Mouse (Mus musculus) embryonic facial prominence, embryonic 11.5 days (tissue): ENCODE data around the gene Srd5a3. TPM values are rescaled to one million over a fixed set of nuclear protein-coding genes. Genes with fewer than 3 reads are reported as not detected.
A peak's percentile ranks its signal among the peaks of the same experiment; 100 is the strongest.

Source experiments
- ATAC-seq: fragments of 200-750 bp; cut with Nextera tagmentation; replicated peaks from 2 replicates; pipeline ENCODE4 v1.8.0; 2017; ENCODE audit warnings: low read depth; ENCODE audit not compliant: insufficient number of reproducible peaks, low FRiP score, low TSS enrichment
- DNase-seq: peaks from one replicate; pipeline ENCODE4 v3.0.0-alpha.2; 2015; ENCODE audit warnings: low spot score
- H3K27ac ChIP-seq: fragments of 300-500 bp; sonication (generic); replicated peaks from 2 replicates; pipeline ENCODE4 v1.5.1; 2014; ENCODE audit warnings: mild to moderate bottlenecking, low read depth, low read length, control low read depth
- H3K27me3 ChIP-seq: fragments of 300-500 bp; sonication (generic); 2 replicates; pipeline ENCODE4 v1.6.1; 2014; ENCODE audit warnings: mild to moderate bottlenecking, low read length, moderate library complexity, mixed read lengths; ENCODE audit not compliant: control insufficient read depth, insufficient read depth
- H3K36me3 ChIP-seq: fragments of 300-500 bp; sonication (generic); replicated peaks from 2 replicates; pipeline ENCODE4 v1.6.1; 2014; ENCODE audit warnings: low read depth, mild to moderate bottlenecking, low read length, moderate library complexity, mixed read lengths; ENCODE audit not compliant: control insufficient read depth, insufficient read depth
- H3K4me1 ChIP-seq: fragments of 300-500 bp; sonication (generic); 2 replicates; pipeline ENCODE4 v1.6.1; 2014; ENCODE audit warnings: low read length, mixed read lengths; ENCODE audit not compliant: control insufficient read depth, insufficient read depth
- H3K4me2 ChIP-seq: fragments of 300-500 bp; sonication (generic); 2 replicates; pipeline ENCODE4 v1.6.1; 2014; ENCODE audit warnings: low read depth, mild to moderate bottlenecking, control low read depth, low read length, moderate library complexity
- H3K4me3 ChIP-seq: fragments of 300-500 bp; sonication (generic); 2 replicates; pipeline ENCODE4 v1.5.1; 2014; ENCODE audit warnings: low read depth, low read length, control low read depth
- H3K9ac ChIP-seq: fragments of 300-500 bp; sonication (generic); replicated peaks from 2 replicates; pipeline ENCODE4 v1.6.1; 2014; ENCODE audit warnings: mild to moderate bottlenecking, control low read depth, low read length
- H3K9me3 ChIP-seq: fragments of 300-500 bp; sonication (generic); replicated peaks from 2 replicates; pipeline ENCODE4 v1.6.1; 2016; ENCODE audit warnings: mild to moderate bottlenecking, low read length, inconsistent platforms, mixed read lengths; ENCODE audit not compliant: control insufficient read depth
- WGBS: fragments of 180-500 bp; shearing (Covaris S2); extraction: QIAGEN DNeasy Blood & Tissue Kit; methylation state at CpG from one replicate; pipeline ENCODE4 v1.1.7; 2014; 5-methylcytosine and 5-hydroxymethylcytosine counted together
- polyA plus RNA-seq: library from polyadenylated mRNA; unstranded; fragments of >200 nt; fragmentation: Nextera tagmentation; extraction: Ambion mirVana; gene quantifications from 2 replicates; pipeline ENCODE4 v1.2.1, GENCODE M21; 2014

Srd5a3 gene
- polyA plus RNA-seq, 1 experiment from 2014 or later: 23.2 TPM

DNA sequence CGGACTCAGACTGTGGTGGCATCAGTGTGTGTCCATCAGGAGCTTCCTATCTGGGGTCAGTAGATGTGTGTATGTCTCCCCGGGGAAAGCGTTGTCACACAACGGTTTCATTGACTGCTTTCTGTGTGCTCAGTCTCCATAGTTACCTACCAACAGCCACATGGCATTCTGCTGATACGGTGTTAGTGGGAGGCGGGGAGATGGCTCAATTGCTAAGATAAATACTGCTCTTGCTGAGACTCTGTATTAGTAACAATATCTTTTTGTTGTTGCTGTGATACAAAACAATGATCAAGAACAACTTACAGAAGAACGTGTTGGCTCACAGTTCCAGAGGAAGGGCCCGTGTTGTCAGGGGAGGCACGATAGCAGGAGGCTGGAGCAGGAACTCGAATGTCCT, 1.6 kb upstream of the Srd5a3 start:
- H3K9ac ChIP-seq: no peak overlapping the region
- H3K4me2 ChIP-seq: no peak overlapping the region
- ATAC-seq: no peak
- WGBS: 69% methylated on average over 10 of the region's 10 CpGs
- H3K27me3 ChIP-seq: no peaks in the 10 kb centered on the region
- H3K27ac ChIP-seq: no peak overlapping the region
- no peak for DNase-seq
- H3K9me3 ChIP-seq: no peaks in the 10 kb centered on the region
- no peak overlapping the region for H3K4me3 ChIP-seq
- no peaks in the 10 kb centered on the region for H3K4me1 ChIP-seq
- H3K36me3 ChIP-seq: no peaks in the 10 kb centered on the region

DNA sequence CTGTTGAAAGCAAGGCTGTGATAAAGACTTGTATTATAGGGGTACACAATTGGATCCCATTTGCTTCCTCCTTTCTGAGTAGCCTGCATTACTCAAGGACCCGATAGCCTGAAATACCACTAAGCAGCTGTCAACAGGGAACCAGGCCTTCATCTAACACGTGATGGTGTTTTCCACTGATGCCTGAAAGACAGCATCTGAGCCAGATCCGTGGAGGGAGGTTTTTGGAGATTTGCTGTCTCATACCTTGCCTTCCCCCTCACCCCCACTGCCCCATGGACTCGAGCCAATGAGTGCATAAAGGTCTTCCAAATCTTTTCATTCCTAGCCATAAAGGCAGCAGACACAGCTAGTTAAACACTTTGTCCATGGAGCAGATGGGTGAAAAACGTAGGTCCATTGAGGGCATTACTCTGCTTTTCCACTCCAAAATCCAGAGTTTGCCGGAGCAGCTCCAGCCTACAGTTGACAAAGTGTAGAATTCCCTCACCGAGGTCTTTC, 850 bp upstream of the Srd5a3 start:
- no peak overlapping the region; the same call in 1 of the 2 replicates for H3K4me2 ChIP-seq
- H3K36me3 ChIP-seq: no peaks in the 10 kb centered on the region
- 55% methylated on average over 7 of the region's 7 CpGs for WGBS
- H3K4me3 ChIP-seq: no peak overlapping the region
- H3K27me3 ChIP-seq: no peaks in the 10 kb centered on the region
- no peak for ATAC-seq
- H3K9ac ChIP-seq: no peak overlapping the region
- DNase-seq: no peak
- no peak overlapping the region for H3K27ac ChIP-seq
- no peaks in the 10 kb centered on the region for H3K4me1 ChIP-seq
- H3K9me3 ChIP-seq: no peaks in the 10 kb centered on the region

DNA sequence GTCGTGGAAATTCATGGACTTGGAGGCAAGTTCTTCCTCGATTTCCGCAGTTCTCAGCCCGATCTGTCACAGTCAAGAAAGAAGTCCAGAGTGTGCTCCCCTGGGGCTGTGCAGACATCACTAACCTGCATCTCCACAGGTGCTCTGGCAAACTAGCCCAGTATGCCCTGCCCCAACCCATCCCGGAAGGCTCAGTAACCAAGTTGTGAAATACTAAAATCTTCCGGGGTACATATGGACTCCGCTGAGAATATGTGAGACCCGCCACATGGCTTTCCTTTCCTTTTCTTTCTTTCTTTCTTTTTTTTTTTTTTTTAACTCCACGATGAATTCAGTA, 627 bp downstream of the Srd5a3 start:
- no peaks in the 10 kb centered on the region for H3K36me3 ChIP-seq
- ATAC-seq (peak; percentile 7; the same call in 1 of the 2 replicates), DNase-seq (no peak)
- no peaks in the 10 kb centered on the region for H3K27me3 ChIP-seq
- H3K4me1 ChIP-seq: no peaks in the 10 kb centered on the region
- 0 out of 2 replicates have a peak overlapping the region, but pooled peaks have one; percentile 93 for H3K27ac ChIP-seq
- WGBS: 10% methylated on average over 9 of the region's 9 CpGs
- no peaks in the 10 kb centered on the region for H3K9me3 ChIP-seq
- peak overlapping the region; percentile 60 for H3K4me2 ChIP-seq
- peak overlapping the region; percentile 69 for H3K4me3 ChIP-seq
- peak overlapping the region; percentile 94 for H3K9ac ChIP-seq

DNA sequence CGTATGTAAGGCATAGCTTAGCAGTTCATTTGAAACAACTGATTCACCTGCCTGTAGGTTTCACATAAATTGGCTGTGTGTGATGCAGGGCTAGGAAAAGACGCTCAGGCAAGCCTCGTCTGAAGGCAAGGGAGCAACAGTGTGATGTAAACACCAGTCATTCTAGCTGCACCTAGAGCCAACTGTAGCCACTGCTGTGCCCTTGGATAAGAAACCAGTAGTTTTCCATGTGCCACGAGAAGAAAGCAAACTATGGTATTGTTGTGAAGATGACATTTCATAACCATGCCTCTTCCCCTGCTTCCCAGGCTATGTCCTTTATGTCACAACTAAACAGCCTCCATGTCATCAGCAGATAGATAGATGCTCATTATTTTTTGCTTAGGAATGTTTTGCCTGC, 3.3 kb downstream of the Srd5a3 start:
- Histone ChIP-seq H3K4me2 (no peak overlapping the region), H3K27ac (no peak overlapping the region), H3K9ac (no peak overlapping the region), H3K27me3 (no peaks in the 10 kb centered on the region), H3K4me1 (no peaks in the 10 kb centered on the region), H3K4me3 (no peak overlapping the region), H3K36me3 (no peaks in the 10 kb centered on the region), H3K9me3 (no peaks in the 10 kb centered on the region)
- 86% methylated on average over 4 of the region's 4 CpGs for WGBS
- no peak for ATAC-seq
- no peak for DNase-seq

DNA sequence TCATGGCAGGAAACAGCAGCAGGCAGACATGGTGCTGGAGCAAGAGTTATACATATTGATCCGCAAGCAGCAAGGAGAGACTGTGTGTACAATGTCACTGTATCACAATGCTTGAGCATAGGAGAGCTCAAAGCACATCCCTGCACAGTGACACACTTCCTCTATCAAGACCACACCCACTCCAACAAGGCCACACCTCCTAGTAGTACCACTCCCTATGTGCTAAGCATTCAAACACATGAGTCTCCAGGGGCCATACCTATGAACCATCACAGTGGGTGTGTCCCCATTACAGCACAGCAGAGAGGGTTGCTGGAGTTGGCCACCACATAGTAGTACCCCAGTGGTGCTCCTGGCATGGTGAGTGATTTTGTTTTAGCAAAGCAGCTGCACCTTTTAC, 6.3 kb downstream of the Srd5a3 start:
- DNase-seq: no peak
- no peaks in the 10 kb centered on the region for H3K9me3 ChIP-seq
- no peak overlapping the region for H3K27ac ChIP-seq
- no peak overlapping the region for H3K9ac ChIP-seq
- H3K27me3 ChIP-seq: no peaks in the 10 kb centered on the region
- H3K4me2 ChIP-seq: no peak overlapping the region
- no peaks in the 10 kb centered on the region; the same call in 1 of the 2 replicates for H3K36me3 ChIP-seq
- 100% methylated on average over 1 of the region's 1 CpGs for WGBS
- no peak overlapping the region for H3K4me3 ChIP-seq
- ATAC-seq: no peak
- no peaks in the 10 kb centered on the region for H3K4me1 ChIP-seq

DNA sequence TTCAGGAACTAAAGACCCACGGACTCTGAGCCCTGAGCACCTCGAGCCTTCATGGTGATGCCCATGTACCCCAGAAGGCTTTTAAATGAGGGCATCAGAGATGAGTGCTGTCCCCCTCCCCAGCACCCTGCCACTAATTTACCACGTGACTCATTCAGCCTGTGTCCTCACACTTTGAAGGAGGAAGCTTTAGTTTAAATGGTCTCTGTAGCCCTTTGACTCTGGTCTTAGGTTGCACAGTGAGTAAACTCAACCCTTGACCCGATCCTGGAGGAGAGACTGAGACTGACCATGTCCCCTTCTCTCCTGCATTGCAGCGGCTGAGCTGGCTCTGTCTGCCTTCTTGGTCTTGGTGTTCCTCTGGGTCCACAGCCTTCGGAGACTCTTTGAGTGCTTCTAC, 9.4 kb downstream of the Srd5a3 start:
- DNase-seq: no peak
- Histone ChIP-seq H3K4me3 (no peak overlapping the region), H3K36me3 (no peaks in the 10 kb centered on the region; the same call in 1 of the 2 replicates), H3K9me3 (no peaks in the 10 kb centered on the region), H3K4me1 (no peaks in the 10 kb centered on the region), H3K9ac (no peak overlapping the region), H3K27ac (no peak overlapping the region), H3K27me3 (no peaks in the 10 kb centered on the region), H3K4me2 (no peak overlapping the region)
- WGBS: 90% methylated on average over 6 of the region's 6 CpGs
- no peak for ATAC-seq

DNA sequence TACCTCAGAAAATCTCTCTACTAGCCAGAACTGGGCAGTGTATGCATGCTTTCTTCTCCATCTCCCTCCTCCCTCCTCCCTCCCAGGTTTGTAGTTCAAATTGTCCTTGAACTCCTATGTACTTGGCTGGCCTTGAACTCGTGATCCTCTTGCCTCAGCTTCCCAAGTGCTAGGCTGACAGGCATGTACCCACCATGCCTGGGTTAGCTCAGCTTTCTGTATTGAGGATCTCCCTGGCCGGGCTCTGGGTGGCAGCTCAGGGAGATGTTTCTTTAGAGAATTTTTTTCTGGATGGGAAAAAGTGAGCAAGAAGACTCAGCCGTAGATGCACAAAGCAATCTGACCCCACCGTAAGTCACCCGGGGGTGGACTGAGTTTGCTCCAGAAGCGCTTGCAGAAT, 12.9 kb downstream of the Srd5a3 start:
- H3K27ac ChIP-seq: no peak overlapping the region
- no peaks in the 10 kb centered on the region for H3K27me3 ChIP-seq
- no peak overlapping the region for H3K9ac ChIP-seq
- no peaks in the 10 kb centered on the region; the same call in 1 of the 2 replicates for H3K36me3 ChIP-seq
- no peak overlapping the region for H3K4me3 ChIP-seq
- no peak for DNase-seq
- no peak overlapping the region for H3K4me2 ChIP-seq
- H3K9me3 ChIP-seq: no peaks in the 10 kb centered on the region
- no peaks in the 10 kb centered on the region for H3K4me1 ChIP-seq
- ATAC-seq: no peak
- WGBS: 88% methylated on average over 6 of the region's 6 CpGs

DNA sequence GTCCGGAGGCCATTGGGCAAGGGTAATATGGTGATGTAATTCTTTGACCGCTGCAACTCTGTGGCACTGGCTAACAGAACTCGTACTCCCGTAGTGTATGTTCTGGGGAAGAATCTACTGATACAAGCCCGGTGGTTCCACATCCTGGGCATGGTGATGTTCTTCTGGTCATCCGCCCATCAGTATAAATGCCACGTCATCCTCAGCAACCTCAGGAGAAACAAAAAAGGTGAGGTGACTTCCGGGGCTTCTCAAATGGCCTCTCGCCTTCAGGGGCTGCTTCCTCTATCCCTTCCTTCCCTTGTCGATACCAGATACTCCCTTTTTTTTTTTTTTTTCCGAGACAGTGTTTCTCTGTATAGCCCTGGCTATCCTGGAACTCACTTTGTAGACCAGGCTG, 13.4 kb downstream of the Srd5a3 start:
- no peaks in the 10 kb centered on the region for H3K9me3 ChIP-seq
- DNase-seq (no peak), ATAC-seq (no peak)
- no peaks in the 10 kb centered on the region; the same call in 1 of the 2 replicates for H3K36me3 ChIP-seq
- H3K27ac ChIP-seq: no peak overlapping the region
- no peaks in the 10 kb centered on the region for H3K27me3 ChIP-seq
- no peak overlapping the region for H3K9ac ChIP-seq
- WGBS: 86% methylated on average over 11 of the region's 11 CpGs
- H3K4me1 ChIP-seq: no peaks in the 10 kb centered on the region
- no peak overlapping the region for H3K4me3 ChIP-seq
- no peak overlapping the region for H3K4me2 ChIP-seq
